Mouse (Mus musculus): ENCODE measurements around the gene Tfb1m. TPM values are rescaled to one million over a fixed set of nuclear protein-coding genes. Genes with fewer than 3 reads are reported as not detected.

The Tfb1m gene
- total and polyA plus RNA-seq, 3 experiments, result 21.0 to 46.8 (median 29.4) TPM

DNA sequence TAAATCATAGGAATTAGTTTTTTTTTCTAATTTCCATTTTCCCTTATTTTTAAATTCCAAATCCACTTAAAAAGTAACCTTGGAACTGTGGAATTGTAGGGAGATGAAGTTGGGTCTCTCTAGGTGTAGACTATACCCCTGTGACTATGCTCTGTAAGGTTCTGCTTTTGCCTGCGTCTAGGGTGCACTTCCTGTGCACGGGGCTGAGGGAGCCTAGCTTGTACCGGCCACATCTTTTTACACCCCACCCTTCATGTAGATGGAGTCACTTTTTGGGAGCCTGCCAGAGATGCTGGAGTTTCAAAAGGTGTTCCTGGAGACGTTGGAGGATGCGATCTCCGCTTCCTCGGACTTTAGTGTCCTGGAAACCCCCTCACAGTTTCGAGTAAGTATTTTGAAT lies 51.1 kb downstream of the Tfb1m start:
- in situ Hi-C loops (cut with MboI; ENCODE audit: low pct_ligation_motif_present, low pct_unique_long_range_greater_than_20kb, low sequenced_read_pairs), result no loop called here
- Histone ChIP-seq H3K27me3 (replicated peaks) (no peaks in the 10 kb centered on the region), H3K4me3 (replicated peaks in 1 of 3; ENCODE audit: low read depth in 2 of 3, low read length in 2 of 3, poor library complexity in 1 of 3) (no peak overlapping the region), H3K4me1 (ENCODE audit: control insufficient read depth in 1 of 2, insufficient read depth in 2 of 2) (no peaks in the 10 kb centered on the region), H3K79me2 (replicated peaks; ENCODE audit: control insufficient read depth, extremely low read depth, insufficient read depth, poor library complexity, severe bottlenecking) (no peaks in the 10 kb centered on the region), H3K36me3 (replicated peaks in 1 of 2; ENCODE audit: control insufficient read depth in 1 of 2, insufficient read depth in 1 of 2, low read length in 1 of 2) (peaks cover 31 to 92% of the 10 kb centered on the region in 2 experiments), H3K9me3 (replicated peaks; ENCODE audit: low read length) (no peaks in the 10 kb centered on the region), H3K9ac (ENCODE audit: insufficient read depth, low read depth) (no peak overlapping the region), H3K4me2 (ENCODE audit: insufficient read depth, low read depth, poor library complexity, severe bottlenecking) (no peak overlapping the region), H3K27ac (ENCODE audit: insufficient read depth, low read depth) (no peak overlapping the region)
- TF ChIP-seq UBTF (IDR thresholded peaks at IDR 0.05; ENCODE audit: low read depth, low read length) (no peak), MYC (IDR thresholded peaks at IDR 0.05; ENCODE audit: low read depth, low read length) (no peak), ZKSCAN1 (IDR thresholded peaks at IDR 0.05; ENCODE audit: borderline replicate concordance, low read depth, low read length) (no peak), ETS1 (conservative IDR thresholded peaks at IDR 0.05; ENCODE audit: low read depth, low read length) (no peak), ELF1 (IDR thresholded peaks at IDR 0.05; ENCODE audit: low read depth, low read length) (no peak), RAD21 (IDR thresholded peaks at IDR 0.05; ENCODE audit: low read depth, low read length) (no peak), ZMIZ1 (IDR thresholded peaks at IDR 0.05; ENCODE audit: low read depth, low read length) (no peak), CHD2 (IDR thresholded peaks at IDR 0.05; ENCODE audit: low read length) (no peak)
- no peak for DNase-seq (ENCODE audit: extremely low read depth)
- dilution Hi-C loops (cut with MboI; ENCODE audit: extremely low pct_ligation_motif_present, extremely low pct_unique_long_range_greater_than_20kb, low sequenced_read_pairs), result no loop called here

DNA sequence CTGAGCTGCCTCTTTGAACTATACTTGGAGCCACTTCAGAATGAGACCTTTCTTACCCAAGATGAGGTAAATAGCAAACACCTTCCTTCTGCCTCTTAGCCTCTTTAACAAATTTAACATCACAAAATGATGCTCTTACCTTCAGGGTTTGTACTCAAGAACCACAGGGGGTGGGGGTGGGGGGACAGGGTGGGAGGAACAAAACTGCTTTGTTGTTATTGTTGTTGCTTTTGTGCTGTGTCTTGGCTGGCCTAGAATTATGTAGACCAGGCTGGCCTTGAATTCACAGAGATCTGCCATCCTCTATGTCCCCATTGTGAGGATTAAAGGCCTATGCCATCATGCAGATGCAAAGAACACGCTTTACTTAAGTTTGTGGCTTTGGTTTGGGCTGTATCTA lies 51.9 kb downstream of the Tfb1m start:
- dilution Hi-C loops (cut with MboI; ENCODE audit: extremely low pct_ligation_motif_present, extremely low pct_unique_long_range_greater_than_20kb, low sequenced_read_pairs) (no loop called here), in situ Hi-C loops (cut with MboI; ENCODE audit: low pct_ligation_motif_present, low pct_unique_long_range_greater_than_20kb, low sequenced_read_pairs) (no loop called here)
- Histone ChIP-seq H3K4me2 (ENCODE audit: insufficient read depth, low read depth, poor library complexity, severe bottlenecking) (no peak overlapping the region), H3K27me3 (replicated peaks) (no peaks in the 10 kb centered on the region), H3K9me3 (replicated peaks; ENCODE audit: low read length) (no peaks in the 10 kb centered on the region), H3K36me3 (replicated peaks in 1 of 2; ENCODE audit: control insufficient read depth in 1 of 2, insufficient read depth in 1 of 2, low read length in 1 of 2) (peaks cover 27 to 90% of the 10 kb centered on the region in 2 experiments), H3K4me1 (ENCODE audit: control insufficient read depth in 1 of 2, insufficient read depth in 2 of 2) (no peaks in the 10 kb centered on the region), H3K79me2 (replicated peaks; ENCODE audit: control insufficient read depth, extremely low read depth, insufficient read depth, poor library complexity, severe bottlenecking) (no peaks in the 10 kb centered on the region), H3K9ac (ENCODE audit: insufficient read depth, low read depth) (no peak overlapping the region), H3K4me3 (replicated peaks in 1 of 3; ENCODE audit: low read depth in 2 of 3, low read length in 2 of 3, poor library complexity in 1 of 3) (no peak overlapping the region), H3K27ac (ENCODE audit: insufficient read depth, low read depth) (no peak overlapping the region)
- TF ChIP-seq IRF4 (IDR thresholded peaks at IDR 0.05; ENCODE audit: low read depth, low read length), result no peak
- TF ChIP-seq HCFC1 (IDR thresholded peaks at IDR 0.05; ENCODE audit: low read depth, low read length), result no peak
- TF ChIP-seq SMC3 (IDR thresholded peaks at IDR 0.05; ENCODE audit: low read depth, low read length), result no peak
- no peak for TF ChIP-seq UBTF (IDR thresholded peaks at IDR 0.05; ENCODE audit: low read depth, low read length)
- TF ChIP-seq POLR2A (IDR thresholded peaks at IDR 0.05; ENCODE audit: low read depth, low read length), result no peak
- no peak for TF ChIP-seq MAX (IDR thresholded peaks at IDR 0.05; ENCODE audit: low read length)
- DNase-seq (ENCODE audit: extremely low read depth), result no peak

DNA sequence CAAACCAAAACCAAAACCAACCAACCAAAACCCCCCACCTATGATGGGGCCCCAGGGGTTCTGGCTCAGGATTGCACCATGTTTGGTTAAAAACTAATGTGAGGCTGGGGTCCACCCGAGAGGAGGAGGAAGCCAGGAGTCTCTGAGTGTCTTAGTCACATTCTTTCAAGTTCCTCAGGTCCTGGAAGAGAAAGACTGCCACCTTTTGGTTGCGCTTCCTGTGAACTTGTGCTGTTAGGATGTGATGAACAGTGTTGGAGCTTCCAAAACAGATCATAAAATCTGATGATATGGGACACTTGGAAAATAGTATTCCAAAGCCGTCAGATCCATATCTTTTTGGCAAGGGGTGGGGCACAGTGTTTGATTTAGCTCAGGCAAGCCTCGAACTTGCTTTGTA lies 56.6 kb downstream of the Tfb1m start:
- H3K27me3 ChIP-seq (replicated peaks), result no peaks in the 10 kb centered on the region
- no peak for DNase-seq (ENCODE audit: extremely low read depth)
- H3K79me2 ChIP-seq (replicated peaks; ENCODE audit: control insufficient read depth, extremely low read depth, insufficient read depth, poor library complexity, severe bottlenecking), result no peaks in the 10 kb centered on the region
- no peak overlapping the region for H3K4me3 ChIP-seq (replicated peaks in 1 of 3; ENCODE audit: low read depth in 2 of 3, low read length in 2 of 3, poor library complexity in 1 of 3)
- no peaks in the 10 kb centered on the region for H3K4me1 ChIP-seq (ENCODE audit: control insufficient read depth in 1 of 2, insufficient read depth in 2 of 2)
- in situ Hi-C loops (cut with MboI; ENCODE audit: low pct_ligation_motif_present, low pct_unique_long_range_greater_than_20kb, low sequenced_read_pairs) (no loop called here), dilution Hi-C loops (cut with MboI; ENCODE audit: extremely low pct_ligation_motif_present, extremely low pct_unique_long_range_greater_than_20kb, low sequenced_read_pairs) (no loop called here)
- H3K27ac ChIP-seq (ENCODE audit: insufficient read depth, low read depth), result no peak overlapping the region
- H3K4me2 ChIP-seq (ENCODE audit: insufficient read depth, low read depth, poor library complexity, severe bottlenecking), result no peak overlapping the region
- no peaks in the 10 kb centered on the region for H3K9me3 ChIP-seq (replicated peaks; ENCODE audit: low read length)
- no peak for TF ChIP-seq E2F4 (IDR thresholded peaks at IDR 0.05; ENCODE audit: insufficient replicate concordance, low read depth, low read length)
- TF ChIP-seq ELF1 (IDR thresholded peaks at IDR 0.05; ENCODE audit: low read depth, low read length), result no peak
- TF ChIP-seq RAD21 (IDR thresholded peaks at IDR 0.05; ENCODE audit: low read depth, low read length), result peak; percentile 16; the same call in 1 of the 2 replicates
- TF ChIP-seq BHLHE40 (IDR thresholded peaks at IDR 0.05; ENCODE audit: low read depth, low read length), result no peak
- TF ChIP-seq CTCF (conservative IDR thresholded peaks at IDR 0.05 in 1 of 2, IDR thresholded peaks at IDR 0.05 in 1 of 2; ENCODE audit: low read depth in 2 of 2, low read length in 2 of 2), result peak in 1 of 2 experiments; percentile 46; a peak in 2 of 4 replicates
- peaks cover 7 to 63% of the 10 kb centered on the region in 2 experiments for H3K36me3 ChIP-seq (replicated peaks in 1 of 2; ENCODE audit: control insufficient read depth in 1 of 2, insufficient read depth in 1 of 2, low read length in 1 of 2)
- H3K9ac ChIP-seq (ENCODE audit: insufficient read depth, low read depth), result no peak overlapping the region
